Mouse (Mus musculus) duodenum, adult 2 months (tissue): ENCODE measurements around the gene Eif2s1. TPM values are rescaled to one million over a fixed set of nuclear protein-coding genes. Genes with fewer than 3 reads are reported as not detected.

Experiments used
- polyA plus RNA-seq: library from polyadenylated mRNA; depleted of rRNA; stranded (reverse); fragments of >200 nt; gene quantifications from 2 replicates; pipeline ENCODE4 v1.2.3, GENCODE M21; 2012; ENCODE audit warnings: low replicate concordance; rRNA removed

Eif2s1 gene
- 1.9 and 2.4 TPM in 2 replicates for polyA plus RNA-seq

DNA sequence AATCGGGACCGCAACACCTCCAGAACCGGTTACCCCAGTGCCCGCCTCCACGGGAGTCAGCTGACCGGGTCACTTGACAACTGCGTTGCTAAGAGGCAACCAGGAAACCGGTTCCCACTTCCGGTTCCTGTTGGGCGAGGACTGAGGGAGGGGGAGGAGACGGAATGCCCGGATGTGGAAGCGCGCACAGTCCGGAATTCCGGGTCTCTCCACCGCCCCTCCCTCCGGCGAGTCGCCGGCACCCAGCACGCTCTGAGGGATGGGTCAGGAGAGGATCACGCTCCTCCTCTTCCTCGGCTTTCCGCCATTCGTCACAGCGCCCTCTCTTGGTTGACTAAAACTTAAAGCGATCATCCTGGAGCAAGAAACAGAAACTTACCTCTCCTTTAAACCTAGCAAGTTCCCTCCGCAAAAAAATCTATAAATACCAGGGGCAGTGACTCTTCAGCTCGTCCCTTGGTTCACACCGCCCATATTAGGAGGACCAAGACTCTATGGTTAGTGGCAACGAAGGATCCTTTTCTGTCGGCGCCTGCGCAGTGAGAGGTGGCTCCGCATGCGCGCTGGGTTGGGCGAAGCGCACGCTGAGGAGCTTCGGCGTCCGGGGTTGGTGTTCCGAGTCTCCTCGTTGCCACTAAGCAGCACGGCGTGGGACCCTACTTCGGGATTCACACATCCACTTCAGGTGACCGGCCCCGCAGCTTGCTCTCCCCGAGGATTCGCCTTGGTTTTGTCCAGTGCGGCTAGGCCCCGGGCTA, at the start of gene Eif2s1, which contains the start of gene Atp6v1d:
TSS of gene Eif2s1 (plus strand) at position 324 of the 758 bp plus-strand sequence.
TSS of gene Atp6v1d (minus strand) at position 143 of the 758 bp plus-strand sequence.

DNA sequence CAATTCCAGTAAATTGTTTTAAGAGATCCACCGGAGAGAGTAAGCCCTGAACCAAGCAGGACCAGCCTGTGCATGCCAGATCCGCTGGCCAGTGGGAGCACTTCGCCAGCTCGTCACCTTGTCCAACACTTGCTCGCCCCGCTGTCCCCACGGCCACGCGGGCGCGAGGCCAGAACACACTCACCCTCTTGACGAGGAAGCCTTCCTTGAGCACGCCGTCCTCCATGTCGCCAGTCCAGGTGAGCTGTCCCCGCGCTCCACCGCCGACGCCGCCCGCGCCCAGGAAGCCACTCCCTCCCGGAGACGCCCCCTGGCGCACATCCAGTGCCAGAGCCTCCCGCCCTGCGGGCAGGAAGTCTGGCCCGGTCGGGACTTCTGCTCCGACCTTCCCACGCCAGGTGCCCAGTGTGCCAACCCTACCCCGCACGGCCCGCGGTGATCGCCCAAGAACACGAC, 45.1 kb downstream of the Eif2s1 start, which contains the start of gene Plek2:
TSS of gene Plek2 (minus strand) at position 258 of the 456 bp plus-strand sequence.

Other genes starting within 250 kb of the Eif2s1 start
- not detected in 2 replicates for gene Fam71d, start 170.3 kb upstream of the Eif2s1 start, polyA plus RNA-seq
- gene Mpp5, start 112.9 kb upstream of the Eif2s1 start, polyA plus RNA-seq = 0.30 and 0.47 TPM in 2 replicates
- gene Atp6v1d, start 181 bp upstream of the Eif2s1 start, polyA plus RNA-seq = 2.3 and 2.4 TPM in 2 replicates
- 5.5 and 8.2 TPM in 2 replicates for gene Plek2, start 45.1 kb downstream of the Eif2s1 start, polyA plus RNA-seq
- gene Tmem229b, start 145.8 kb downstream of the Eif2s1 start, polyA plus RNA-seq = 8.3 and 9.2 TPM in 2 replicates
- 12.2 and 13.3 TPM in 2 replicates for gene Plekhh1, start 167.3 kb downstream of the Eif2s1 start, polyA plus RNA-seq
- gene Pigh, start 227.8 kb downstream of the Eif2s1 start, polyA plus RNA-seq = 7.2 and 11.0 TPM in 2 replicates